Mouse (Mus musculus) limb, embryonic 10.5 days (tissue): ENCODE measurements around the gene Flnb. TPM values are rescaled to one million over a fixed set of nuclear protein-coding genes. Genes with fewer than 3 reads are reported as not detected.

ENCODE experiments used
- DNase-seq: peaks from one replicate; pipeline ENCODE4 v3.0.0-alpha.2; 2017; ENCODE audit warnings: low spot score
- H3K27ac ChIP-seq: fragments of 300-500 bp; sonication (generic); 2 replicates; pipeline ENCODE4 v1.5.1; 2016; ENCODE audit warnings: mild to moderate bottlenecking
- H3K27me3 ChIP-seq: fragments of 300-500 bp; sonication (generic); 2 replicates; pipeline ENCODE4 v1.6.1; 2016; ENCODE audit warnings: low read depth, mild to moderate bottlenecking; ENCODE audit not compliant: poor library complexity, severe bottlenecking
- H3K36me3 ChIP-seq: fragments of 300-500 bp; sonication (generic); 2 replicates; pipeline ENCODE4 v1.6.1; 2016; ENCODE audit warnings: mild to moderate bottlenecking, moderate library complexity
- H3K4me1 ChIP-seq: fragments of 300-500 bp; sonication (generic); 2 replicates; pipeline ENCODE4 v1.6.1; 2016
- H3K4me3 ChIP-seq: fragments of 300-500 bp; sonication (generic); 2 replicates; pipeline ENCODE4 v1.5.1; 2016; ENCODE audit warnings: mild to moderate bottlenecking, moderate library complexity
- H3K9me3 ChIP-seq: fragments of 300-500 bp; sonication (generic); replicated peaks from 2 replicates; pipeline ENCODE4 v1.6.1; 2016; ENCODE audit warnings: mild to moderate bottlenecking
- WGBS: fragments of 180-500 bp; shearing (Covaris S2); methylation state at CpG from one replicate; pipeline ENCODE4 v1.1.7; 2016; 5-methylcytosine and 5-hydroxymethylcytosine counted together
- polyA plus RNA-seq: library from polyadenylated mRNA; unstranded; fragments of >200 nt; fragmentation: Nextera tagmentation; extraction: Ambion mirVana; gene quantifications from 2 replicates; pipeline ENCODE4 v1.2.1, GENCODE M21; 2016

Gene Flnb
- polyA plus RNA-seq, 1 experiment from 2014 or later, result 31.3 TPM

DNA sequence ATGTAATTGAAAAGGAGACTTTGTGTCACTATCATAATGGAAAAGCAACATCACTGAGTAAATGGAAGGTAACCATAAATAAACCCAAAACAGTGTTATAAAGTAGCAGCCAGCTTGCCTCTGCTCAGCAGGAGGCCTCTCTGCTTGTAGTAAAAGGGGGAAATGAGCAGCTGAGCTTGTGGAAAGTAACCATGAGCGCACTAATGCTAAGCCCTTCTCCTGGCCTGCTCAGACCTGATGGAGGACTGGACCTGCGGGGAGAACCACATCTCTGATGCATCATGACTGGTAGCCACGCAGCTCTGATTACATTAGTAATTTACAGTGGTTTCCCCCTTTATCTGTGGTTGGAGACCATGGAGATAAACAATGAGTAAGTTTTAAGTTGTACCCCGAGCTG lies 15.7 kb downstream of the Flnb start:
- WGBS, result 67% methylated on average over 4 of the region's 4 CpGs
- no peaks in the 10 kb centered on the region for H3K9me3 ChIP-seq
- H3K27ac ChIP-seq, result peak overlapping the region; percentile 30; the same call in 1 of the 2 replicates
- no peak overlapping the region for H3K4me3 ChIP-seq
- H3K4me1 ChIP-seq, result peaks cover 26% of the 10 kb centered on the region
- H3K36me3 ChIP-seq, result peaks cover 3% of the 10 kb centered on the region; the same call in 1 of the 2 replicates
- H3K27me3 ChIP-seq, result no peaks in the 10 kb centered on the region
- DNase-seq, result no peak

DNA sequence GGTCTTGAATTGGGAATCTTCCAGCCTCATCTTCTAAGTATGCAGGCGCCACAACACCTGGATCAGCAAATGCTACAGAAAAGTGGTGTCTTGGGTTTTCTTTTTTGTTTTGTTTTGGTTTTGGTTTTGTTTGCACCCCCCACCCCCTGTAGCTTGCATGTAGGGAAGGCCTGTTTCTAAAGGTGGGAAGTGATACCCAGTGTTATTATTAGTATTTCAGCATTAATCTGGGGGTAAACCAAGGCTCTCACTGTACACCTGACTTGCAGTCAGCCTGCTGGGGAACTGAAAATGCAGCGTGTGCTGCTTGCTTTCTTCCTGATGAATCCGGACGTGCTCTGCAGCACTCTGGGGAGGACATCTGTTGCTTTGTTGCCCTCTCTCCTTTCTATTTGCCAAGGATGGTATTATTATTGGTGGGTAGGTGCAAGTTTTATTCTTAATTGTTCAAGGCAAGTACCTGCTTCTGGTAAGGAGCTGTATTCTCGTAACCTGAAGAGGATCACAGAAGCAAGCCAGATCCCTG lies 20.9 kb downstream of the Flnb start:
- DNase-seq, result no peak
- WGBS, result 88% methylated on average over 5 of the region's 5 CpGs
- H3K36me3 ChIP-seq, result peaks cover 7% of the 10 kb centered on the region; the same call in 1 of the 2 replicates
- H3K27ac ChIP-seq, result no peak overlapping the region
- peaks cover 35% of the 10 kb centered on the region for H3K4me1 ChIP-seq
- no peak overlapping the region for H3K4me3 ChIP-seq
- no peaks in the 10 kb centered on the region for H3K27me3 ChIP-seq
- H3K9me3 ChIP-seq, result no peaks in the 10 kb centered on the region

DNA sequence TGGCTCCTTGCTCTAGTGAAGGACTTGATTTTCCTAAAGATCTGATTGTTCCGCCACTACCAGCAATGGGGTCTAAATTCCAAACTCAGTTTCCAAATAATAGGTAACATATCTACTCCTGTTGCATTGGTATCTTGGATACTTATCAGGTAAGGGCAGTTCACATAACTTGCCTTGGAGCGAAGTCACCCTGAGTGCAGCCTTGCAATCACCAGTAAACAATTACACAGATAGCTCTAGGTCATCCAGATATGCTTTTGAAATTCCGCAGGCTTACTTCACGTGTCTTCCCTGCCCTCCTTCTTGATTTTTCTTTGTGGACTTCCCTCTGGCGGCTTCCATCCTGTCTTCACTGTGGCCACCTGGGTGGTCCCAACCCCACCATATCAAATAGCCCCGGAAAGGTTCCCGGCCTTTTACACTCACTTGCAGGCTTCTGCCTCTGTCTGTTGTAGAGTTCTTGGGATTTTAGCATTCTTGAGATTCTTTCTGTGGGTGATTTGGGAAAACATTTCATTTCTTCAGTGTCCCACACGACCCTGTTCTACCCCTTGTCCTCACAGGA lies 22.3 kb downstream of the Flnb start:
- no peaks in the 10 kb centered on the region for H3K9me3 ChIP-seq
- no peaks in the 10 kb centered on the region for H3K27me3 ChIP-seq
- no peak for DNase-seq
- 51% methylated on average over 8 of the region's 8 CpGs for WGBS
- no peak overlapping the region for H3K27ac ChIP-seq
- H3K36me3 ChIP-seq, result peaks cover 7% of the 10 kb centered on the region; the same call in 1 of the 2 replicates
- peaks cover 44% of the 10 kb centered on the region for H3K4me1 ChIP-seq
- no peak overlapping the region for H3K4me3 ChIP-seq

DNA sequence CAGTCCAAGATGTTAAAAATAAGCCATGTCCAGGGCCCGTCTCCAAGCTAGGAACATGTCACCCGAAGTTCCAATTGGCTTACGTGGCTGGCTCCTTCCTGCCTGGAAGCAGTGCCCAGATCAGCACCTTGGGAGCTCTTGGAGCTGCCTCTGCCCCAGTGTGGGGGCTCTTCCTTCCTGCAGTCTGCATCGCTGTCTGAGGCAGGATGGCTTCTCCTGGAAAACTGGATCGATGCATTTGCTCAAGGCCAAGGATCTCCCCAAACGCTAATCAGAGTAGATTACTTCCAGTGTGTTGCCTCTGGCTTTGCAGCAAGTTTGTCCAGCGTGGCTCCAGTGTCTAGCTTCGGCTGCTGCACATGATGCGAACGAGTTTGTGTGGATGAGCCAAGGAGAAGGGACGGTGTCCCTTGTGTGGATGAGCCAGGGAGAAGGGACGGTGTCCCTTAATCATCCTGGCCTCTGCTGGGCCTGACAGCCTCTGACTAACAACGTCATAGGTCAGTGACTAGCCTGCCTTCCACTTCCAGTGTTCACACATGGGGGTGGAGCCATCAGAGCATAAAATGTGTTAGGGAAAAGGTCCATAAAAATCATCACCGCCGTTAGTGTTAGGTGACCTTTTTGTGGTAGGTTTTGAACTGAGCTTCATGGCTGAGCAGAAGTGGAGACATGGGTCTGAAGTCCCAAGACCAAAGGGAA lies 25.0 kb downstream of the Flnb start:
- peaks cover 59% of the 10 kb centered on the region for H3K4me1 ChIP-seq
- peaks cover 7% of the 10 kb centered on the region; the same call in 1 of the 2 replicates for H3K36me3 ChIP-seq
- no peaks in the 10 kb centered on the region for H3K27me3 ChIP-seq
- no peak overlapping the region for H3K4me3 ChIP-seq
- 72% methylated on average over 15 of the region's 15 CpGs for WGBS
- 0 out of 2 replicates have a peak overlapping the region, but pooled peaks have one; percentile 7 for H3K27ac ChIP-seq
- no peaks in the 10 kb centered on the region for H3K9me3 ChIP-seq
- no peak for DNase-seq

DNA sequence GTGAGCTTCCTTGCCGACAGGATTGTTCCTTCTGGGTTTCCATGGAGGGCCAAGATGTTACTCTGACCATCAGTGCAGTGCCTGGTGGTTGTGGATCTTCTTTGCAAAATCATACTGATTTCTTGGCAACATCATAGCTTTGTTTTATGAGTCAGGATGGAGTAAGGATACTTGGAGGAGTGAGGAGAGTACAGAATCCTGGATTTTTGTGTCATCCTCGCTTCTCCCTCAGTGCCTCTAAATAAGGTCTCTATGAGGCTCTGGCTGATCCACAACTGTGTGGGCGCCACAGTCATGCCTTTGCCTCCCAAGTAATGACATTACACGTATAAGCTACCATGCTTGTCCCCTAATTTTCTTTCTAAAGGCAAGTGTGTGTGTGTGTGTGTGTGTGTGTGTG lies 28.9 kb downstream of the Flnb start:
- H3K4me1 ChIP-seq, result peaks cover 70% of the 10 kb centered on the region

DNA sequence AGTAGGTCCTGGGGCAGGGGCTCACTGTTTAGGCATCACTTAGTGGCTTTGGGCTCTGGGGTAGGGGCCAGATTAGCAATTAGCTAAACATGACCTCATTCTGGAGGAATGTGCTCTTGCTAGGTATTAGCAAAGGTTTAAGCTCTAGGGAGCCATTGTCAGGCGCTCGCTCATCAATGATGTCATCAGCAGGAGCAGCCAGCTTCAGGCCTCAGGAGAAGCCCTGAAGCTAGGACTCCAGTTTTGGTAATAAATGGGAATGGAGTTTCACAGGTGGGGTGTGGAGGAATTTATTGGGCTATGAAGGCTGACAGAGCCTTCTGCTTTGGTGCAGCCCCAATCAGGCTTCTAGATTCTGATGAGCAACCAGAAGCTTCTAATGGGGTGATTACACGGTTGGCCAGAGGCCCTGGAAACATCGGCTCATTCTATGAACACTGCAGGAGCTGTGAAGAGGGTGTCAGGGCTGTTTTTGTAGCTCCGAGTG lies 30.0 kb downstream of the Flnb start:
- H3K4me3 ChIP-seq, result no peak overlapping the region
- H3K36me3 ChIP-seq, result no peaks in the 10 kb centered on the region
- H3K9me3 ChIP-seq, result no peaks in the 10 kb centered on the region
- 36% methylated on average over 5 of the region's 5 CpGs for WGBS
- no peaks in the 10 kb centered on the region for H3K27me3 ChIP-seq
- DNase-seq, result no peak
- H3K27ac ChIP-seq, result peak overlapping the region; percentile 54; the same call in 1 of the 2 replicates
- peaks cover 70% of the 10 kb centered on the region for H3K4me1 ChIP-seq

More for the DNA sequence above, 28.9 kb downstream of the Flnb start:
- no peaks in the 10 kb centered on the region for H3K36me3 ChIP-seq
- no peaks in the 10 kb centered on the region for H3K9me3 ChIP-seq
- DNase-seq, result no peak
- H3K27me3 ChIP-seq, result no peaks in the 10 kb centered on the region
- 78% methylated on average over 4 of the region's 4 CpGs for WGBS
- no peak overlapping the region for H3K27ac ChIP-seq
- no peak overlapping the region for H3K4me3 ChIP-seq

DNA sequence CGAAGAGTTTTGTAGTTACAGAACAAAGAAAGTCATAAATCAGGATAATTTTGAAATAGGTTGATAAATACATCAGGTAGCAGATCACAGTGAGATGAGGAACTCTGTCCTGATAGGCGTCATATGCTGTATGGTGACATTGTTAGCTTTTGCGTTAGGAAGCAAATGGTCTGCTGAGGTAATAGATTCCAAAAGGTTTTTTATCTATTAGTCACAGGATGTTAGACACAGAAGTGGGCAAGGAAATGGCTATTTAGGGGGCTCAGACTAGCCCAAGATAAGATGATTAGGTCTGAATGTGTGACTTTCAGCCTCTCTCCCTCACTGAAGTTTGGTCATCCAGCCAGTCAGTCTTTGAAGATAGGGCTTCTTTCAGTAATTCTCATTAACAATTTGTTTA lies 33.2 kb downstream of the Flnb start:
- Histone ChIP-seq H3K27me3 (no peaks in the 10 kb centered on the region), H3K27ac (peak overlapping the region; percentile 72; the same call in 1 of the 2 replicates), H3K36me3 (no peaks in the 10 kb centered on the region), H3K9me3 (no peaks in the 10 kb centered on the region), H3K4me3 (no peak overlapping the region), H3K4me1 (peaks cover 75% of the 10 kb centered on the region)
- WGBS, result 49% methylated on average over 3 of the region's 3 CpGs
- DNase-seq, result no peak

DNA sequence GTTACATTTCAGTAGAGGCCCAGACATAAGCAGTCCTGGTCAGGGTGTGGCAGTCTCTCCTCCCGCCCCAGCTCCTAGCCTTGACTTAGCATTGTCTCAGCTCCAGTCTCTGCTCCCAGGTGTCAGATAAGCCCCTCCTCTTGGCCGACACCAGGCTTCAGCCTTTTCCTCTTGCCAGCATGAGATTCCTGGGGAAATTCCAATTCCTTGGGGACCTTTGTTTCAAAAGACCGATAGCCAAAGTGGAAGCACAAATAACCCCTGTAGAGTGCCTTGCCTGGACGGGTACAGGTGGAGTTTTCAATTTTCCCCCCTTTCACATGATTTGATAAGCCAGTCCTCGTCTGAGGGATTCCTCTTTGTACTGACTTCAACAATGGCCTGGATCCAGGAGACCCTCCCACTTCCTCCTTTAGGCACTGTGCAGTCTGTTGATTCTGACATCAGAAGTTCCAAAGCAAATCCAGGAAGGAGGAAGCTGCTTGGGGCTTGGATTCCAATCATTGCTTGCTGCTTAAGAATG lies 33.8 kb downstream of the Flnb start:
- Histone ChIP-seq H3K4me3 (no peak overlapping the region), H3K27me3 (no peaks in the 10 kb centered on the region), H3K4me1 (peaks cover 81% of the 10 kb centered on the region), H3K27ac (peak overlapping the region; percentile 72), H3K9me3 (no peaks in the 10 kb centered on the region), H3K36me3 (no peaks in the 10 kb centered on the region)
- 20% methylated on average over 5 of the region's 5 CpGs for WGBS
- no peak for DNase-seq

DNA sequence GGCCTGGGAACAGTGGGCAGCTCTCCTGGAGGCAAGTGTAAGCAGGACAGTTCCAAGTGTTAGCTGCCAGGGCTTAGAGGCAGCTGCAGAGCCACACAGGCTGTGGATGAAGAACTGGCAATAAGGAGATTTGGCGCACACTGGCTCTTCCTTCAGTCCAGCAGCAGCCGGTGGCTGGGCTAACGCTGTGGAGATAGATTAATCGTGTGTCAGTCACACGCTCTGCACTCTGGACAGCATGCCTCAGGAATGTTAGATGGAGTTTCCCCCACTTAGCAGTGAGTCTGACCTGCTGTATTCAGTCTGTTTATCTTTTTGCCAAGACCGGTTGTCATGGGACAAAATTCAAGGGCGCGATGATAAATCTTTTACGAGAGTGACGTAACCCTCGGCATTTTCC lies 35.9 kb downstream of the Flnb start:
- H3K36me3 ChIP-seq, result no peaks in the 10 kb centered on the region
- no peaks in the 10 kb centered on the region for H3K27me3 ChIP-seq
- no peaks in the 10 kb centered on the region for H3K9me3 ChIP-seq
- H3K27ac ChIP-seq, result no peak overlapping the region
- peaks cover 73% of the 10 kb centered on the region for H3K4me1 ChIP-seq
- WGBS, result 60% methylated on average over 11 of the region's 11 CpGs
- no peak overlapping the region for H3K4me3 ChIP-seq
- no peak for DNase-seq

DNA sequence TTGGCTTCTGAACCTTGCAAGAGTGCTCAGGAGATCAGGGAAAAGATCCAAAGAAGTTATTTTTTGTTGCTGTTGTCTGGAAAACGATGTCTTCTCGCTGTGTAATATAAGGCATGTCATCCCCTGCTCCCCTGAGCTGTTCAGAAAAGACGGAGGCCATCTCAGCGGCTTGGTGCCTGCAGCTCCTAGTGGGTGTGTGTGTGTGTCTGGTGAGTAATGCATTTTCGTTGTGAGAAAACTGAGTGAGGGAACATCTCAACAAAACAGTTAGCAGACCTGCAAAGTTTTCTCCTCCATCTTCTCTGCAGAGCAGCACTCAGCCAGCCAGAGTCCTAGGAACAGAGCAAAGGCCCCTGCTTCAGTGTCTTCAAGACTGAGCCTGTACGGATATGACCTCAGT lies 36.6 kb downstream of the Flnb start:
- Histone ChIP-seq H3K4me1 (peaks cover 66% of the 10 kb centered on the region), H3K27me3 (no peaks in the 10 kb centered on the region), H3K27ac (0 out of 2 replicates have a peak overlapping the region, but pooled peaks have one; percentile 4), H3K9me3 (no peaks in the 10 kb centered on the region), H3K4me3 (no peak overlapping the region), H3K36me3 (no peaks in the 10 kb centered on the region)
- WGBS, result 85% methylated on average over 6 of the region's 6 CpGs
- DNase-seq, result no peak

DNA sequence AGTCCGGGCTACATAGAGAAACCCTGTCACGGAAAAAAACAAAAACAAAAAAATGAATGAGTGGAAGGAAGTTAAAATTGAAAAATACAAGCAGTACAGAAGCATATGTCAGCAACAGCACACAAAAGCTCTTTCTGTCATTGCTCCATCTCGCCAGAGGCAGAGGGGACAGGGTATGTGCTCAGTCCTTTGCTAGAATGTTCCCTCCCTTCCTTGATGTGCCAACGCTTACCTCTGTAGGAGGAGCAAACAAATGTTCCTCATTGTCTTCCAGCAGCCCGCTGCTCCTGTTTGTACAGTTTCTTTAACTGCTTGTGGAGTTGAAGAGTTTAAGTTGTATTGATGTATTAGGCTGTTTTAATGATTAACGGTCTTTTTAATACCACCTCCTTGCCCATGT lies 37.3 kb downstream of the Flnb start:
- Histone ChIP-seq H3K4me3 (no peak overlapping the region), H3K36me3 (no peaks in the 10 kb centered on the region), H3K4me1 (peaks cover 64% of the 10 kb centered on the region), H3K27me3 (no peaks in the 10 kb centered on the region), H3K27ac (0 out of 2 replicates have a peak overlapping the region, but pooled peaks have one; percentile 63), H3K9me3 (no peaks in the 10 kb centered on the region)
- DNase-seq, result no peak
- 79% methylated on average over 6 of the region's 6 CpGs for WGBS

DNA sequence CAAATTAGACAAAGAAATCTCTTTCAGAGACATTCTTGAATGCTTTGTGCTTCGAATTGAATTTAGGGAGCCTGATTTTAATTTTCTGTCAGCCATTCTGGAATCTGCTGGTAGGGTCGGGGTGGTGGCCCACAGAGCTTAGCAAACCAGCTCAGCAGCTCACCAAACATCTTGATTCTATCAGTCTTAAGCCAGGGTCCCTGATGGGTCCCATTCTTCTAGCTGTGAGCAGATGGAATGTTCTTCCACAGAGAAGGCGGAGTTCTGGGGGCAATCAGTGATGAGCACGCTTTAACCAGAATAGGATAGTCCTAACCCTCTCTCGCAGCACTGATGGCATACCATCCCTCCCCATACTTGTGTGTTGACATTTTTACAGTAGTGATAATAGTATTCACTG lies 37.7 kb downstream of the Flnb start:
- DNase-seq, result no peak
- peaks cover 68% of the 10 kb centered on the region for H3K4me1 ChIP-seq
- 57% methylated on average over 5 of the region's 5 CpGs for WGBS
- H3K9me3 ChIP-seq, result no peaks in the 10 kb centered on the region
- H3K27me3 ChIP-seq, result no peaks in the 10 kb centered on the region
- peak overlapping the region; percentile 63; the same call in 1 of the 2 replicates for H3K27ac ChIP-seq
- H3K36me3 ChIP-seq, result no peaks in the 10 kb centered on the region
- H3K4me3 ChIP-seq, result no peak overlapping the region

DNA sequence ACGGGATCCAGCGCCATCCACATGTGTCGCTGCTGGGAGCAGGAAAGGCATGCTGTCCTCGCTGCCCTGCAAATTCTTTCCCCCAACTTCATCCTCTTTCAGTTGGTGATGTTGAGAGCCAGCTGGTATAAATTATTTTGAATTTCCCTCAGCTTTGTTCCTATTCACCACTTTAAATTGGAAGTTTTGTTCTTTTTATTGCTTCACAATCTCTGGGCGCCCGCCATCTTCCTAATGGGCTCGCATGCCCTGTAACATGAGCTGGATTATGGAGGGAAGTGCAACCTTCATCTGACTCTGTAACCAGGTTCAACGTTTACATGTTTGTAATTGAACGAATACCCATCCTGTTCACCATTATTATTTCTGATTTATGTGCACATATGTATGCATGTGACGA lies 38.6 kb downstream of the Flnb start:
- Histone ChIP-seq H3K4me3 (no peak overlapping the region), H3K27ac (peak overlapping the region; percentile 63; the same call in 1 of the 2 replicates), H3K4me1 (peaks cover 66% of the 10 kb centered on the region), H3K9me3 (no peaks in the 10 kb centered on the region), H3K36me3 (no peaks in the 10 kb centered on the region), H3K27me3 (no peaks in the 10 kb centered on the region)
- 62% methylated on average over 10 of the region's 10 CpGs for WGBS
- no peak for DNase-seq
